Mouse (Mus musculus): ENCODE results near the gene Dapk2. TPM values are rescaled to one million over a fixed set of nuclear protein-coding genes. Genes with fewer than 3 reads are reported as not detected.

The Dapk2 gene
- polyA plus RNA-seq, 1 experiment from 2014 or later, result 0.07 TPM

- no peaks in the 10 kb centered on the region for H3K36me3 ChIP-seq (ENCODE audit: inconsistent target)
- WGBS (ENCODE audit: missing documents), result 89% methylated on average over 4 of the region's 4 CpGs
- no peak overlapping the region for H3K27ac ChIP-seq
- H3K4me3 ChIP-seq (ENCODE audit: inconsistent target), result no peak overlapping the region
- H3K79me2 ChIP-seq (ENCODE audit: inconsistent target), result no peaks in the 10 kb centered on the region
Measured at GRCm38 (mm10) chr9:66241722-66242121, 83.7 kb downstream of the Dapk2 start.

- H3K36me3 ChIP-seq (ENCODE audit: inconsistent target), result no peaks in the 10 kb centered on the region
- H3K79me2 ChIP-seq (ENCODE audit: inconsistent target), result no peaks in the 10 kb centered on the region
- WGBS (ENCODE audit: missing documents), result 92% methylated on average over 4 of the region's 4 CpGs
Measured at GRCm38 (mm10) chr9:66243240-66243639, 85.2 kb downstream of the Dapk2 start.

GRCm38 (mm10) chr9:66244079-66244478, 86.1 kb downstream of the Dapk2 start:
- Histone ChIP-seq H3K36me3 (ENCODE audit: inconsistent target) (no peaks in the 10 kb centered on the region), H3K4me3 (ENCODE audit: inconsistent target) (no peak overlapping the region), H3K27ac (no peak overlapping the region), H3K79me2 (ENCODE audit: inconsistent target) (no peaks in the 10 kb centered on the region)
- 87% methylated on average over 5 of the region's 5 CpGs for WGBS (ENCODE audit: missing documents)

More at GRCm38 (mm10) chr9:66243240-66243639, 85.2 kb downstream of the Dapk2 start:
- no peak overlapping the region for H3K27ac ChIP-seq
- no peak overlapping the region for H3K4me3 ChIP-seq (ENCODE audit: inconsistent target)

GRCm38 (mm10) chr9:66245707-66246106, 87.7 kb downstream of the Dapk2 start:
- Histone ChIP-seq H3K79me2 (ENCODE audit: inconsistent target) (no peaks in the 10 kb centered on the region), H3K27ac (no peak overlapping the region), H3K4me3 (ENCODE audit: inconsistent target) (no peak overlapping the region), H3K36me3 (ENCODE audit: inconsistent target) (no peaks in the 10 kb centered on the region)
- WGBS (ENCODE audit: missing documents), result 64% methylated on average over 4 of the region's 4 CpGs

- WGBS (ENCODE audit: missing documents), result 87% methylated on average over 6 of the region's 6 CpGs
Measured at GRCm38 (mm10) chr9:66249281-66249680, 91.3 kb downstream of the Dapk2 start.

GRCm38 (mm10) chr9:66251159-66251691, 93.2 kb downstream of the Dapk2 start:
- no peak overlapping the region for H3K4me3 ChIP-seq (ENCODE audit: inconsistent target)
- no peaks in the 10 kb centered on the region for H3K79me2 ChIP-seq (ENCODE audit: inconsistent target)
- H3K27ac ChIP-seq, result no peak overlapping the region
- 69% methylated on average over 6 of the region's 6 CpGs for WGBS (ENCODE audit: missing documents)
- no peaks in the 10 kb centered on the region for H3K36me3 ChIP-seq (ENCODE audit: inconsistent target)

More at GRCm38 (mm10) chr9:66249281-66249680, 91.3 kb downstream of the Dapk2 start:
- Histone ChIP-seq H3K79me2 (ENCODE audit: inconsistent target) (no peaks in the 10 kb centered on the region), H3K36me3 (ENCODE audit: inconsistent target) (no peaks in the 10 kb centered on the region), H3K27ac (no peak overlapping the region), H3K4me3 (ENCODE audit: inconsistent target) (no peak overlapping the region)

GRCm38 (mm10) chr9:66261741-66262140, 103.7 kb downstream of the Dapk2 start:
- no peak overlapping the region for H3K27ac ChIP-seq
- H3K79me2 ChIP-seq (ENCODE audit: inconsistent target), result no peaks in the 10 kb centered on the region
- 55% methylated on average over 2 of the region's 2 CpGs for WGBS (ENCODE audit: missing documents)
- no peak overlapping the region for H3K4me3 ChIP-seq (ENCODE audit: inconsistent target)
- H3K36me3 ChIP-seq (ENCODE audit: inconsistent target), result no peaks in the 10 kb centered on the region

- Histone ChIP-seq H3K79me2 (ENCODE audit: inconsistent target) (no peaks in the 10 kb centered on the region), H3K4me3 (ENCODE audit: inconsistent target) (no peak overlapping the region), H3K27ac (no peak overlapping the region), H3K36me3 (ENCODE audit: inconsistent target) (no peaks in the 10 kb centered on the region)
- 83% methylated on average over 2 of the region's 2 CpGs for WGBS (ENCODE audit: missing documents)
Measured at GRCm38 (mm10) chr9:66263701-66264100, 105.7 kb downstream of the Dapk2 start.

- Histone ChIP-seq H3K79me2 (ENCODE audit: inconsistent target) (no peaks in the 10 kb centered on the region), H3K27ac (no peak overlapping the region), H3K36me3 (ENCODE audit: inconsistent target) (no peaks in the 10 kb centered on the region), H3K4me3 (ENCODE audit: inconsistent target) (no peak overlapping the region)
- no CpG with 5 or more reads among the region's 2 CpGs for WGBS (ENCODE audit: missing documents)
Measured at GRCm38 (mm10) chr9:66265645-66266044, 107.6 kb downstream of the Dapk2 start.

- 74% methylated on average over 5 of the region's 5 CpGs for WGBS (ENCODE audit: missing documents)
- H3K4me3 ChIP-seq (ENCODE audit: inconsistent target), result no peak overlapping the region
- no peak overlapping the region for H3K27ac ChIP-seq
- no peaks in the 10 kb centered on the region for H3K36me3 ChIP-seq (ENCODE audit: inconsistent target)
- H3K79me2 ChIP-seq (ENCODE audit: inconsistent target), result no peaks in the 10 kb centered on the region
Measured at GRCm38 (mm10) chr9:66266237-66267170, 108.5 kb downstream of the Dapk2 start.

GRCm38 (mm10) chr9:66268804-66269203, 110.8 kb downstream of the Dapk2 start:
- H3K36me3 ChIP-seq (ENCODE audit: inconsistent target), result no peaks in the 10 kb centered on the region
- 94% methylated on average over 4 of the region's 4 CpGs for WGBS (ENCODE audit: missing documents)
- no peak overlapping the region for H3K4me3 ChIP-seq (ENCODE audit: inconsistent target)
- no peaks in the 10 kb centered on the region for H3K79me2 ChIP-seq (ENCODE audit: inconsistent target)
- H3K27ac ChIP-seq, result no peak overlapping the region

GRCm38 (mm10) chr9:66270038-66270437, 112.0 kb downstream of the Dapk2 start:
- Histone ChIP-seq H3K36me3 (ENCODE audit: inconsistent target) (no peaks in the 10 kb centered on the region), H3K4me3 (ENCODE audit: inconsistent target) (no peak overlapping the region), H3K27ac (no peak overlapping the region), H3K79me2 (ENCODE audit: inconsistent target) (no peaks in the 10 kb centered on the region)
- 96% methylated on average over 4 of the region's 4 CpGs for WGBS (ENCODE audit: missing documents)

GRCm38 (mm10) chr9:66271726-66272125, 113.7 kb downstream of the Dapk2 start:
- Histone ChIP-seq H3K27ac (no peak overlapping the region), H3K79me2 (ENCODE audit: inconsistent target) (no peaks in the 10 kb centered on the region), H3K4me3 (ENCODE audit: inconsistent target) (no peak overlapping the region), H3K36me3 (ENCODE audit: inconsistent target) (no peaks in the 10 kb centered on the region)
- WGBS (ENCODE audit: missing documents), result 90% methylated on average over 5 of the region's 5 CpGs

GRCm38 (mm10) chr9:66273632-66274031, 115.6 kb downstream of the Dapk2 start:
- no peak overlapping the region for H3K4me3 ChIP-seq (ENCODE audit: inconsistent target)
- WGBS (ENCODE audit: missing documents), result 64% methylated on average over 1 of the region's 1 CpGs

GRCm38 (mm10) chr9:66274657-66275056, 116.6 kb downstream of the Dapk2 start:
- Histone ChIP-seq H3K36me3 (ENCODE audit: inconsistent target) (no peaks in the 10 kb centered on the region), H3K27ac (no peak overlapping the region), H3K79me2 (ENCODE audit: inconsistent target) (no peaks in the 10 kb centered on the region), H3K4me3 (ENCODE audit: inconsistent target) (no peak overlapping the region)
- 89% methylated on average over 3 of the region's 3 CpGs for WGBS (ENCODE audit: missing documents)

More at GRCm38 (mm10) chr9:66273632-66274031, 115.6 kb downstream of the Dapk2 start:
- no peaks in the 10 kb centered on the region for H3K36me3 ChIP-seq (ENCODE audit: inconsistent target)
- no peak overlapping the region for H3K27ac ChIP-seq
- H3K79me2 ChIP-seq (ENCODE audit: inconsistent target), result no peaks in the 10 kb centered on the region
